Mouse (Mus musculus): ENCODE results near the gene Slc29a1. TPM values are rescaled to one million over a fixed set of nuclear protein-coding genes. Genes with fewer than 3 reads are reported as not detected.

The Slc29a1 gene
- total and polyA plus RNA-seq, 3 experiments: 58.4 to 88.0 (median 72.1) TPM

- Histone ChIP-seq H3K27ac (ENCODE audit: insufficient read depth, low read depth) (no peak overlapping the region), H3K4me1 (ENCODE audit: control insufficient read depth in 1 of 2, insufficient read depth in 2 of 2) (peaks cover 0 to 2% of the 10 kb centered on the region in 2 experiments; a peak in 1 of 4 replicates), H3K36me3 (replicated peaks in 1 of 2; ENCODE audit: control insufficient read depth in 1 of 2, insufficient read depth in 1 of 2, low read length in 1 of 2) (no peaks in the 10 kb centered on the region), H3K4me2 (ENCODE audit: insufficient read depth, low read depth, poor library complexity, severe bottlenecking) (no peak overlapping the region), H3K9me3 (replicated peaks; ENCODE audit: low read length) (no peaks in the 10 kb centered on the region), H3K4me3 (replicated peaks in 1 of 3; ENCODE audit: low read depth in 2 of 3, low read length in 2 of 3, poor library complexity in 1 of 3) (no peak overlapping the region), H3K79me2 (replicated peaks; ENCODE audit: control insufficient read depth, extremely low read depth, insufficient read depth, poor library complexity, severe bottlenecking) (no peaks in the 10 kb centered on the region), H3K27me3 (replicated peaks) (peaks cover 88% of the 10 kb centered on the region), H3K9ac (ENCODE audit: insufficient read depth, low read depth) (no peak overlapping the region)
- in situ Hi-C loops (cut with MboI; ENCODE audit: low pct_ligation_motif_present, low pct_unique_long_range_greater_than_20kb, low sequenced_read_pairs): no loop called here
- no peak for TF ChIP-seq IRF4 (IDR thresholded peaks at IDR 0.05; ENCODE audit: low read depth, low read length)
- TF ChIP-seq NELFE (IDR thresholded peaks at IDR 0.05; ENCODE audit: low read depth, low read length): no peak
- TF ChIP-seq GABPA (IDR thresholded peaks at IDR 0.05; ENCODE audit: insufficient replicate concordance, low read depth, low read length): no peak
- no peak for TF ChIP-seq MAZ (IDR thresholded peaks at IDR 0.05; ENCODE audit: low read depth, low read length)
- no peak for TF ChIP-seq NRF1 (IDR thresholded peaks at IDR 0.05; ENCODE audit: low read depth, low read length)
- no peak for TF ChIP-seq SIN3A (IDR thresholded peaks at IDR 0.05; ENCODE audit: low read length)
- no peak for TF ChIP-seq CHD1 (IDR thresholded peaks at IDR 0.05; ENCODE audit: low read depth, low read length)
- no peak for TF ChIP-seq MYC (IDR thresholded peaks at IDR 0.05; ENCODE audit: low read depth, low read length)
- TF ChIP-seq ZMIZ1 (IDR thresholded peaks at IDR 0.05; ENCODE audit: low read depth, low read length): no peak
- TF ChIP-seq HCFC1 (IDR thresholded peaks at IDR 0.05; ENCODE audit: low read depth, low read length): no peak
- no peak for TF ChIP-seq RAD21 (IDR thresholded peaks at IDR 0.05; ENCODE audit: low read depth, low read length)
- TF ChIP-seq UBTF (IDR thresholded peaks at IDR 0.05; ENCODE audit: low read depth, low read length): no peak
- TF ChIP-seq ZKSCAN1 (IDR thresholded peaks at IDR 0.05; ENCODE audit: borderline replicate concordance, low read depth, low read length): no peak
- TF ChIP-seq PAX5 (IDR thresholded peaks at IDR 0.05; ENCODE audit: low read length): no peak
- no peak for TF ChIP-seq CHD2 (IDR thresholded peaks at IDR 0.05; ENCODE audit: low read length)
- no peak for DNase-seq (ENCODE audit: extremely low read depth)
- dilution Hi-C loops (cut with MboI; ENCODE audit: extremely low pct_ligation_motif_present, extremely low pct_unique_long_range_greater_than_20kb, low sequenced_read_pairs): no loop called here
Observed at GRCm38 (mm10) chr17:45536264-45536663, 63.1 kb downstream of the Slc29a1 start.

Other genes starting within 250 kb of the Slc29a1 start
- gene Cdc5l, start 165.9 kb downstream of the Slc29a1 start, total RNA-seq (2012; rRNA removed): 45.2 and 52.6 TPM in 2 replicates
- gene Cdc5l, start 165.9 kb downstream of the Slc29a1 start, total RNA-seq (2014; rRNA removed): 58.9 and 62.4 TPM in 2 replicates
- gene Cdc5l, start 165.9 kb downstream of the Slc29a1 start, polyA plus RNA-seq (2012; ENCODE audit: insufficient read length, low read depth): 66.3 and 69.6 TPM in 2 replicates
- 1.0 and 2.5 TPM in 2 replicates for gene Spats1, start 124.2 kb downstream of the Slc29a1 start, total RNA-seq (2012; rRNA removed)
- gene Spats1, start 124.2 kb downstream of the Slc29a1 start, total RNA-seq (2014; rRNA removed): 1.7 and 2.7 TPM in 2 replicates
- 1.9 and 2.5 TPM in 2 replicates for gene Spats1, start 124.2 kb downstream of the Slc29a1 start, polyA plus RNA-seq (2012; ENCODE audit: insufficient read length, low read depth)
- 20.2 and 23.1 TPM in 2 replicates for gene Aars2, start 92.8 kb downstream of the Slc29a1 start, total RNA-seq (2012; rRNA removed)
- gene Aars2, start 92.8 kb downstream of the Slc29a1 start, total RNA-seq (2014; rRNA removed): 10.4 and 12.4 TPM in 2 replicates
- 17.5 and 17.6 TPM in 2 replicates for gene Aars2, start 92.8 kb downstream of the Slc29a1 start, polyA plus RNA-seq (2012; ENCODE audit: insufficient read length, low read depth)
- gene Tcte1, start 76.2 kb downstream of the Slc29a1 start, total RNA-seq (2012; rRNA removed): not detected in 2 replicates
- gene Tcte1, start 76.2 kb downstream of the Slc29a1 start, total RNA-seq (2014; rRNA removed): not detected in 2 replicates
- not detected in 2 replicates for gene Tcte1, start 76.2 kb downstream of the Slc29a1 start, polyA plus RNA-seq (2012; ENCODE audit: insufficient read length, low read depth)
- gene Tmem151b, start 49.9 kb downstream of the Slc29a1 start, total RNA-seq (2012; rRNA removed): 0.42 and 0.50 TPM in 2 replicates
- gene Tmem151b, start 49.9 kb downstream of the Slc29a1 start, total RNA-seq (2014; rRNA removed): 0.12 and 0.30 TPM in 2 replicates
- 0.53 and 0.72 TPM in 2 replicates for gene Tmem151b, start 49.9 kb downstream of the Slc29a1 start, polyA plus RNA-seq (2012; ENCODE audit: insufficient read length, low read depth)
- gene Nfkbie, start 43.9 kb downstream of the Slc29a1 start, total RNA-seq (2012; rRNA removed): 91.5 and 136 TPM in 2 replicates
- gene Nfkbie, start 43.9 kb downstream of the Slc29a1 start, total RNA-seq (2014; rRNA removed): 87.4 and 90.0 TPM in 2 replicates
- 76.6 and 78.7 TPM in 2 replicates for gene Nfkbie, start 43.9 kb downstream of the Slc29a1 start, polyA plus RNA-seq (2012; ENCODE audit: insufficient read length, low read depth)
- 59.5 and 73.9 TPM in 2 replicates for gene Slc35b2, start 35.7 kb downstream of the Slc29a1 start, total RNA-seq (2012; rRNA removed)
- gene Slc35b2, start 35.7 kb downstream of the Slc29a1 start, total RNA-seq (2014; rRNA removed): 89.3 and 101 TPM in 2 replicates
- 54.1 and 57.2 TPM in 2 replicates for gene Slc35b2, start 35.7 kb downstream of the Slc29a1 start, polyA plus RNA-seq (2012; ENCODE audit: insufficient read length, low read depth)
- 1,180 and 1,205 TPM in 2 replicates for gene Hsp90ab1, start 26.3 kb downstream of the Slc29a1 start, total RNA-seq (2012; rRNA removed)
- gene Hsp90ab1, start 26.3 kb downstream of the Slc29a1 start, total RNA-seq (2014; rRNA removed): 607 and 790 TPM in 2 replicates
- 4,858 and 5,122 TPM in 2 replicates for gene Hsp90ab1, start 26.3 kb downstream of the Slc29a1 start, polyA plus RNA-seq (2012; ENCODE audit: insufficient read length, low read depth)
- gene Mymx, start 2.5 kb upstream of the Slc29a1 start, total RNA-seq (2012; rRNA removed): not detected in 2 replicates
- gene Mymx, start 2.5 kb upstream of the Slc29a1 start, total RNA-seq (2014; rRNA removed): not detected in 2 replicates
- gene Mymx, start 2.5 kb upstream of the Slc29a1 start, polyA plus RNA-seq (2012; ENCODE audit: insufficient read length, low read depth): not detected in 2 replicates
- gene Capn11, start 59.7 kb upstream of the Slc29a1 start, total RNA-seq (2012; rRNA removed): not detected in 2 replicates
- gene Capn11, start 59.7 kb upstream of the Slc29a1 start, total RNA-seq (2014; rRNA removed): not detected in 2 replicates
- 0.09 and 0.10 TPM in 2 replicates for gene Capn11, start 59.7 kb upstream of the Slc29a1 start, polyA plus RNA-seq (2012; ENCODE audit: insufficient read length, low read depth)
- gene Mrpl14, start 86.7 kb upstream of the Slc29a1 start, total RNA-seq (2012; rRNA removed): 33.4 and 46.1 TPM in 2 replicates
- gene Mrpl14, start 86.7 kb upstream of the Slc29a1 start, total RNA-seq (2014; rRNA removed): 48.5 and 56.9 TPM in 2 replicates
- 62.5 and 67.7 TPM in 2 replicates for gene Mrpl14, start 86.7 kb upstream of the Slc29a1 start, polyA plus RNA-seq (2012; ENCODE audit: insufficient read length, low read depth)
- gene Tmem63b, start 87.3 kb upstream of the Slc29a1 start, total RNA-seq (2012; rRNA removed): 4.5 and 6.3 TPM in 2 replicates
- gene Tmem63b, start 87.3 kb upstream of the Slc29a1 start, total RNA-seq (2014; rRNA removed): 2.8 and 3.5 TPM in 2 replicates
- gene Tmem63b, start 87.3 kb upstream of the Slc29a1 start, polyA plus RNA-seq (2012; ENCODE audit: insufficient read length, low read depth): 9.2 and 10.3 TPM in 2 replicates
- gene 1600014C23Rik, start 134.2 kb upstream of the Slc29a1 start, total RNA-seq (2012; rRNA removed): 0.38 TPM in 1 of 2 replicates, not detected in the other
- gene 1600014C23Rik, start 134.2 kb upstream of the Slc29a1 start, total RNA-seq (2014; rRNA removed): not detected in 2 replicates
- not detected in 2 replicates for gene 1600014C23Rik, start 134.2 kb upstream of the Slc29a1 start, polyA plus RNA-seq (2012; ENCODE audit: insufficient read length, low read depth)

Measured in CH12.LX (cell line).